ENCODE assay signal across 19 mouse cellular contexts in genomic region chr6:129422311-129422710, GRCm38 (mm10). TPM values are rescaled to one million over a fixed set of nuclear protein-coding genes. Genes with fewer than 3 reads are reported as not detected.
"Had no signal": no experiment of that assay in that cellular context is flagged by ENCODE, and none has a peak within 500 bp of the region (broad histone marks: within the 10 kb centered on the region; RNA-seq: fewer than 3 reads in every experiment).

No protein-coding gene starts in this region.

- DNase-seq: right cerebral cortex, adult 18-20 months; right cerebral cortex, postnatal 14 days; right cerebral cortex, postnatal 25 days; spleen, adult 18-20 months; thymus, adult 18-20 months; thymus, adult 2 months; thymus, postnatal 14 days; thymus, postnatal 25 days; thymus, postnatal 36 days; thymus, postnatal 4 days had no signal

- H3K27ac ChIP-seq: neural tube, embryonic 13.5 days; neural tube, embryonic 15.5 days; stomach, postnatal 0 days had no signal

- H3K4me1 ChIP-seq: neural tube, embryonic 15.5 days had no signal

- H3K9me3 ChIP-seq: neural tube, embryonic 13.5 days; neural tube, embryonic 15.5 days; stomach, embryonic 15.5 days had no signal

- H3K9ac ChIP-seq: neural tube, embryonic 13.5 days; neural tube, embryonic 15.5 days; stomach, embryonic 15.5 days had no signal

- H3K27me3 ChIP-seq: neural tube, embryonic 13.5 days; neural tube, embryonic 15.5 days; stomach, embryonic 15.5 days had no signal

- H3K4me2 ChIP-seq: neural tube, embryonic 13.5 days; neural tube, embryonic 15.5 days; stomach, embryonic 15.5 days had no signal

- H3K4me3 ChIP-seq: neural tube, embryonic 13.5 days; neural tube, embryonic 15.5 days; stomach, embryonic 15.5 days had no signal

- H3K36me3 ChIP-seq: neural tube, embryonic 13.5 days; neural tube, embryonic 15.5 days; stomach, embryonic 15.5 days had no signal

RNA-seq across cellular contexts. Expression of gene Clec9a, which starts 13.6 kb away (rescaled TPM):
- polyA plus RNA-seq: testis, adult 2 months had no signal

RNA-seq across cellular contexts. Expression of gene Clec1b, which starts 25.2 kb away (rescaled TPM):
- polyA plus RNA-seq: testis, adult 2 months had no signal

RNA-seq across cellular contexts. Expression of gene Clec12b, which starts 36.6 kb away (rescaled TPM):
- polyA plus RNA-seq: neural tube, embryonic 13.5 days; small intestine, adult 2 months; spleen, adult 2 months; stomach, embryonic 14.5 days; stomach, embryonic 15.5 days; stomach, embryonic 16.5 days; stomach, postnatal 0 days; thymus, adult 2 months had no signal
